Mouse (Mus musculus) cerebellum, adult 9-10 months (tissue): ENCODE results near the gene Acp6.

Source experiments
- DNase-seq: peaks from one replicate; pipeline ENCODE4 v3.0.0; 2022

Acp6 gene

GRCm38 (mm10) chr3:97199261-97199660, 40.7 kb downstream of the Acp6 start:
- no peak for DNase-seq

GRCm38 (mm10) chr3:97201943-97202342, 43.4 kb downstream of the Acp6 start:
- DNase-seq = peak; percentile 71

- no peak for DNase-seq
Measured at GRCm38 (mm10) chr3:97203880-97204279, 45.3 kb downstream of the Acp6 start.

GRCm38 (mm10) chr3:97206521-97206920, 47.9 kb downstream of the Acp6 start:
- no peak for DNase-seq

GRCm38 (mm10) chr3:97209351-97209750, 50.8 kb downstream of the Acp6 start:
- DNase-seq = peak; percentile 51

GRCm38 (mm10) chr3:97211177-97211576, 52.6 kb downstream of the Acp6 start:
- no peak for DNase-seq

- DNase-seq = no peak
Measured at GRCm38 (mm10) chr3:97213871-97214270, 55.3 kb downstream of the Acp6 start.

- no peak for DNase-seq
Measured at GRCm38 (mm10) chr3:97214439-97214838, 55.9 kb downstream of the Acp6 start.

GRCm38 (mm10) chr3:97215526-97215925, 56.9 kb downstream of the Acp6 start:
- no peak for DNase-seq

- no peak for DNase-seq
Measured at GRCm38 (mm10) chr3:97223261-97223660, 64.7 kb downstream of the Acp6 start.

GRCm38 (mm10) chr3:97225231-97225630, 66.7 kb downstream of the Acp6 start:
- DNase-seq = no peak

- no peak for DNase-seq
Measured at GRCm38 (mm10) chr3:97226719-97227118, 68.1 kb downstream of the Acp6 start.
